Mouse (Mus musculus) c-Kit-positive CD71-positive TER-119-negative erythroid progenitor cells, embryonic 14.5 days (primary cell): ENCODE measurements at regions not wholly inside any gene's neighbourhood (a gene's known extent, or its start where the extent isn't known, plus 50 kb on each side); places are given as distances from the start of the nearest gene placed in this dataset.
"Not testable (repeated sequence)": the region's sequence is repeated elsewhere in the genome, so short reads cannot be mapped to it uniquely, and the experiment has no call there.

Experiments
- DNase-seq: peaks from one replicate; pipeline ENCODE4 v3.0.0-alpha.2; 2013; ENCODE audit warnings: low read depth

GRCm38 (mm10) chrX:19341231-19342007 is 139.7 kb downstream of the Tex13c3 start:
- not testable (repeated sequence) for DNase-seq

- no peak for DNase-seq
Measured at GRCm38 (mm10) chrX:19313286-19313685, 167.8 kb downstream of the Tex13c3 start.

- DNase-seq, result no peak
Measured at GRCm38 (mm10) chrX:19311809-19312559, 169.1 kb downstream of the Tex13c3 start.

- no peak for DNase-seq
Measured at GRCm38 (mm10) chrX:19311377-19311776, 169.7 kb downstream of the Tex13c3 start.

- no peak for DNase-seq
Measured at GRCm38 (mm10) chrX:19288171-19288570, 192.9 kb downstream of the Tex13c3 start.

- no peak for DNase-seq
Measured at GRCm38 (mm10) chrX:19286431-19286830, 194.7 kb downstream of the Tex13c3 start.

GRCm38 (mm10) chrX:19285773-19286172 is 195.3 kb downstream of the Tex13c3 start:
- no peak for DNase-seq

GRCm38 (mm10) chrX:19283078-19283477 is 198.0 kb downstream of the Tex13c3 start:
- no peak for DNase-seq

GRCm38 (mm10) chrX:19264237-19264636 is 216.9 kb downstream of the Tex13c3 start:
- DNase-seq, result no peak

- no peak for DNase-seq
Measured at GRCm38 (mm10) chrX:19246777-19247619, 234.1 kb downstream of the Tex13c3 start.

- DNase-seq, result no peak
Measured at GRCm38 (mm10) chrX:19237738-19238261, 243.3 kb downstream of the Tex13c3 start.

- DNase-seq, result no peak
Measured at GRCm38 (mm10) chrX:19237048-19237737, 243.9 kb downstream of the Tex13c3 start.

- DNase-seq, result no peak
Measured at GRCm38 (mm10) chrX:19235449-19235848, 245.7 kb downstream of the Tex13c3 start.

GRCm38 (mm10) chrX:19231823-19232222 is 249.3 kb downstream of the Tex13c3 start:
- DNase-seq, result no peak

- no peak for DNase-seq
Measured at GRCm38 (mm10) chrX:19223336-19223735, 257.8 kb downstream of the Tex13c3 start.

GRCm38 (mm10) chrX:19220785-19221496 is 260.2 kb downstream of the Tex13c3 start:
- DNase-seq, result no peak

- DNase-seq, result peak; percentile 53
Measured at GRCm38 (mm10) chrX:19219727-19220126, 261.4 kb downstream of the Tex13c3 start.

GRCm38 (mm10) chrX:19219301-19219700 is 261.8 kb downstream of the Tex13c3 start:
- DNase-seq, result no peak

- DNase-seq, result no peak
Measured at GRCm38 (mm10) chrX:19206420-19206819, 274.7 kb downstream of the Tex13c3 start.

GRCm38 (mm10) chrX:19202542-19202941 is 278.6 kb downstream of the Tex13c3 start:
- DNase-seq, result no peak

GRCm38 (mm10) chrX:19201383-19201782 is 279.7 kb downstream of the Tex13c3 start:
- DNase-seq, result no peak
